Mouse (Mus musculus) CH12.LX (cell line): ENCODE results near the gene Atp4b.

ENCODE experiments used
- CTCF ChIP-seq, 2 experiments: IDR thresholded peaks in 1 of 2; conservative IDR thresholded peaks in 1 of 2; 2 replicates each; pipeline ENCODE4 v1.5.1; 2011 to 2012; ENCODE audit warnings: low read depth in 2 of 2, low read length in 2 of 2, improper control_type of control experiment in 1 of 2, inconsistent platforms in 1 of 2, mild to moderate bottlenecking in 1 of 2, moderate library complexity in 1 of 2
- EP300 ChIP-seq: IDR thresholded peaks from 2 replicates; pipeline ENCODE4 v1.6.1; 2011; ENCODE audit warnings: low read length, improper control_type of control experiment
- GABPA ChIP-seq: IDR thresholded peaks from 2 replicates; pipeline ENCODE4 v1.6.1; 2012; ENCODE audit warnings: low read depth, low read length, improper control_type of control experiment, inconsistent platforms; ENCODE audit not compliant: insufficient replicate concordance
- HCFC1 ChIP-seq: IDR thresholded peaks from 2 replicates; pipeline ENCODE4 v1.6.1; 2012; ENCODE audit warnings: low read depth, mild to moderate bottlenecking, inconsistent platforms, low read length, improper control_type of control experiment
- POLR2A ChIP-seq: IDR thresholded peaks from 2 replicates; pipeline ENCODE4 v1.6.1; 2011; ENCODE audit warnings: low read depth, mild to moderate bottlenecking, improper control_type of control experiment, low read length
- POLR2AphosphoS2 ChIP-seq: IDR thresholded peaks from 2 replicates; pipeline ENCODE4 v1.6.1; 2011; ENCODE audit warnings: low read depth, low read length, improper control_type of control experiment
- RAD21 ChIP-seq: IDR thresholded peaks from 2 replicates; pipeline ENCODE4 v1.6.1; 2011; ENCODE audit warnings: low read depth, mild to moderate bottlenecking, low read length, improper control_type of control experiment, moderate library complexity
- SMC3 ChIP-seq: IDR thresholded peaks from 2 replicates; pipeline ENCODE4 v1.6.1; 2011; ENCODE audit warnings: low read depth, low read length, improper control_type of control experiment
- TCF12 ChIP-seq: IDR thresholded peaks from 2 replicates; pipeline ENCODE4 v1.6.1; 2014; ENCODE audit warnings: low read depth, mild to moderate bottlenecking, inconsistent platforms, low read length, improper control_type of control experiment
- UBTF ChIP-seq: IDR thresholded peaks from 2 replicates; pipeline ENCODE4 v1.6.1; 2012; ENCODE audit warnings: low read depth, mild to moderate bottlenecking, inconsistent platforms, low read length, improper control_type of control experiment, moderate library complexity

GRCm38 (mm10) chr8:13352601-13353000 lies 44.0 kb downstream of the Atp4b start:
- TF ChIP-seq CTCF (conservative IDR thresholded peaks at IDR 0.05 in 1 of 2, IDR thresholded peaks at IDR 0.05 in 1 of 2; ENCODE audit: low read depth in 2 of 2, low read length in 2 of 2) (no peak), EP300 (no peak), HCFC1 (no peak), POLR2AphosphoS2 (no peak), POLR2A (no peak), GABPA (no peak), UBTF (no peak), SMC3 (no peak), TCF12 (no peak), RAD21 (no peak)
